Mouse (Mus musculus) olfactory bulb, adult 2 months (tissue): Measurements from ENCODE around the gene Gm21985. TPM values are rescaled to one million over a fixed set of nuclear protein-coding genes. Genes with fewer than 3 reads are reported as not detected.

Experiments used
- H3K27ac ChIP-seq: fragments of 200-500 bp; 2 replicates; pipeline ENCODE4 v1.5.1; 2012; ENCODE audit warnings: low read depth, low read length; ENCODE audit not compliant: insufficient read depth
- H3K4me1 ChIP-seq: fragments of 200-500 bp; 2 replicates; pipeline ENCODE4 v1.6.1; 2012; ENCODE audit warnings: low read length; ENCODE audit not compliant: control insufficient read depth, insufficient read depth
- H3K4me3 ChIP-seq: fragments of 200-500 bp; 2 replicates; pipeline ENCODE4 v1.5.1; 2012; ENCODE audit warnings: mild to moderate bottlenecking, low read depth, low read length, moderate library complexity; ENCODE audit not compliant: insufficient read depth
- CTCF ChIP-seq: fragments of 200-500 bp; IDR thresholded peaks from 2 replicates; pipeline ENCODE4 v1.5.1; 2012; ENCODE audit warnings: low read depth, mild to moderate bottlenecking, low read length, moderate library complexity; ENCODE audit not compliant: insufficient read depth
- POLR2A ChIP-seq: fragments of 200-500 bp; IDR thresholded peaks from 2 replicates; pipeline ENCODE4 v1.6.1; 2012; ENCODE audit warnings: mild to moderate bottlenecking, low read depth, low read length, moderate library complexity; ENCODE audit not compliant: insufficient read depth
- WGBS: fragments of 180-500 bp; shearing (Covaris S2); methylation state at CpG from one replicate; pipeline ENCODE4 v1.1.7; 2018; 5-methylcytosine and 5-hydroxymethylcytosine counted together
- polyA plus RNA-seq: library from polyadenylated mRNA; stranded (reverse); fragments of >200 nt; gene quantifications from 2 replicates; pipeline ENCODE4 v1.2.4, GENCODE M21; 2012; ENCODE audit warnings: low replicate concordance; ENCODE audit not compliant: missing spikeins, insufficient read depth, insufficient read length

The Gm21985 gene
- polyA plus RNA-seq, 1 experiment, result not detected

GRCm38 (mm10) chr2:112298221-112298620 is 32.1 kb downstream of the Gm21985 start:
- no peaks in the 10 kb centered on the region for H3K4me1 ChIP-seq
- WGBS, result 95% methylated on average over 4 of the region's 4 CpGs
- H3K4me3 ChIP-seq, result no peak overlapping the region
- no peak for TF ChIP-seq CTCF
- TF ChIP-seq POLR2A, result no peak
- no peak overlapping the region for H3K27ac ChIP-seq

GRCm38 (mm10) chr2:112308671-112309070 is 42.6 kb downstream of the Gm21985 start:
- Histone ChIP-seq H3K4me1 (peaks cover 6% of the 10 kb centered on the region; the same call in 1 of the 2 replicates), H3K27ac (no peak overlapping the region), H3K4me3 (no peak overlapping the region)
- WGBS, result 48% methylated on average over 3 of the region's 3 CpGs
- TF ChIP-seq POLR2A (no peak), CTCF (no peak)

GRCm38 (mm10) chr2:112309161-112309600 is 43.1 kb downstream of the Gm21985 start:
- WGBS, result 43% methylated on average over 10 of the region's 10 CpGs
- H3K4me1 ChIP-seq, result peaks cover 6% of the 10 kb centered on the region; the same call in 1 of the 2 replicates
- H3K27ac ChIP-seq, result no peak overlapping the region
- no peak overlapping the region for H3K4me3 ChIP-seq
- no peak for TF ChIP-seq POLR2A
- TF ChIP-seq CTCF, result no peak

GRCm38 (mm10) chr2:112315638-112316037 is 49.5 kb downstream of the Gm21985 start:
- 93% methylated on average over 7 of the region's 7 CpGs for whole genome bisulfite sequencing
- Histone ChIP-seq H3K4me3 (no peak overlapping the region), H3K4me1 (0 out of 2 replicates have a peak, but pooled peaks cover 2% of the 10 kb centered on the region), H3K27ac (no peak overlapping the region)
- TF ChIP-seq POLR2A (no peak), CTCF (no peak)

DNA sequence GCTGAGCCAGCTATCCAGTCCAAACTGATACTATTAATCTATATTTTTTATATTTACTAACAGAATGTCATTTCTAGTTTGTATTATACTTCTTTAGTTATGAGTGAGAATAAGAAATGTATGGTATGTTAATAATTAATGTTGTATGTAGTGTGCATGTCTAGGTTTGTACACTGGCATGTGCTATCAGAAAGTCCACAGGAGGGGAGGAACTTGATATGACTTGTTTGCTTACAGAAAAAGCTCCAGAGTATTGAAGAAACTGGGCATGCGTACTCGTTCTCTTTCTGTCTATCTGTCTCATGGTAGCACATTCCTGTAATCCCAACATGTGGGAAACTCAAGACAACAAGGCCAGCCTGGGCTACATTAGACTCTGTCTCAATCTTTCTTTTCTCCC is 52.1 kb downstream of the Gm21985 start:
- no peaks in the 10 kb centered on the region for H3K4me1 ChIP-seq
- no peak overlapping the region for H3K4me3 ChIP-seq
- no peak overlapping the region for H3K27ac ChIP-seq
- WGBS, result 86% methylated on average over 2 of the region's 2 CpGs
- TF ChIP-seq CTCF (no peak), POLR2A (no peak)

DNA sequence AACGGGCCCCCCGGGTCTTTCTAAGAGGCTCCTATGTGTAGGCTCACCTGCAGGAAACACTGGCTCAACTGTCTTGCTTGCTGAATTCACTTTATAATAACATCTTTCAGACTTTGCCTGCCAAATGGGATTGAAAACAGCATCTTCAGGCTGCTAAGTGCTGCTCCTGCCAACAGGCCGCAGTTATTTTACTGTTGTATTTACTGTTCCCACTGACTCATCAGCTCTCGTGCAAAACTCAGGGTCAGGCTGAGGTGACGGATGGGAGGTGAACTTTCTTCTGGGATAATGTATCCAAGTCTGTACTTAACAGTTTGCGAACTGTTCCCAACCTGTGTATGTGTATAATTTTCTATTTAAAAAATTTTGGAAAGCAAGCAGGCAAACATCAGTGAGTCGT is 52.8 kb downstream of the Gm21985 start:
- Histone ChIP-seq H3K4me1 (no peaks in the 10 kb centered on the region), H3K4me3 (no peak overlapping the region), H3K27ac (no peak overlapping the region)
- 44% methylated on average over 7 of the region's 7 CpGs for WGBS
- TF ChIP-seq POLR2A (no peak), CTCF (no peak)

- no peaks in the 10 kb centered on the region for H3K4me1 ChIP-seq
- TF ChIP-seq CTCF (no peak), POLR2A (no peak)
- 84% methylated on average over 11 of the region's 11 CpGs for WGBS
- H3K27ac ChIP-seq, result no peak overlapping the region
- no peak overlapping the region for H3K4me3 ChIP-seq
These were observed 62.1 kb downstream of the Gm21985 start for GRCm38 (mm10) chr2:112328069-112328777.

DNA sequence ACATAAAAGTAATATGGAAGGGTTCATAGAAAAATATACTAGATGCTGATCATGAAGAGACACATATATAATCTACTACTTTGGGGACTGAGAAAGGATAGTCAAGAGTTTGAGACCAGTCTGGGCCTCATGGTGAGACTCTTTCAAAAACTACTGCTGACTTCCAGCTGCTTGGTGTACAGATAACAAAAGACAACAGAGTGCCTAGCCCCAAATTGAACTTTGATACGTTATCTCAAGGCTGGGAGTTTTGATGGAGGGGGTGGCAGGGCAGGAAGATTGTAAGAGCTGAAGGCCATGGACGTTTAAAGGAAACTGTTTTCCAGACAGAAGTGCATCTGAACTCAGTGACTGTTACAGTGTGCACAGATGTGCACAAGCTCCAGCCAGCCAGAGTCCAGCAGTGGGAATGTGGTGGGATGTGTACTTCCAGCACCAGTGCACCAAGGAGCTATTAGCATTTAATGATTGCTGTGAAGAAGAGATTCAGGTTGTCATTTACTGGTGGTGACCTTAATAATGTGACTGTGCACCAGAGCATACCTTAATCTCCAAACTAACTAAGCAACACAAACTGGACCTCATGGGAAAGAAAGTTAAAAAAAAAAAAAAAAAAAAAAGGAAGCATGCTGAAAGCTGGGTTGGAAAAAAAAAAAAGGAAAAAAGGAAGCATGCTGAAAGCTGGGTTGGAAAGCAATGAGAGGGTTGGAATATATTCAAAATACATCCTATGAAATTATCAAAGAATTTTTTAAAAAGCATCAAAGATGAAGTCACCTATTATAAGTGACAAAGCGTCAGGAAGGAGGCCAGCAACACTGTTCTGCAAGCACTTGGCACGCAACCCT is 66.2 kb downstream of the Gm21985 start:
- no peak for TF ChIP-seq POLR2A
- TF ChIP-seq CTCF, result no peak
- 78% methylated on average over 4 of the region's 4 CpGs for WGBS
- Histone ChIP-seq H3K27ac (no peak overlapping the region), H3K4me3 (no peak overlapping the region), H3K4me1 (no peaks in the 10 kb centered on the region)

DNA sequence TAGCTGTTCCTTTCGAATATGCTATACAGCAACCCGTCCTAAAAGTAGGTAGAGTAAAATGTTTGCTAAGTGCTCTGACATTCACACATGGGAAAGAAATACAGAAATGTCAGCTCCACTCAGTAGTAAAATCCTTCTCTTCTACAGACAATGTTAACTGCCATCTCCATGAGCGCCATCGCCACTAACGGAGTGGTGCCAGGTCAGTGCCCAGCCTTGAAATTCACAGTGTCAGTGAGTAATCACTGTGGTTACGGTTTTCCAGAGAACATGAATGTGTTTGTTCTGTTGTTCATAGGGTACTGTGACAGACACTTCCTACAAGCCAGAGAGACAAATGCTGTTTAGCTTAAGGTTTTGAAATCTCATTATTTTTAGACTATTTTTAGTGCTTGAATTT is 71.1 kb downstream of the Gm21985 start:
- H3K27ac ChIP-seq, result no peak overlapping the region
- H3K4me1 ChIP-seq, result no peaks in the 10 kb centered on the region
- WGBS, result 89% methylated on average over 6 of the region's 6 CpGs
- no peak overlapping the region for H3K4me3 ChIP-seq
- TF ChIP-seq CTCF (no peak), POLR2A (no peak)
